Mouse (Mus musculus): ENCODE data around the gene Lmf2. TPM values are rescaled to one million over a fixed set of nuclear protein-coding genes. Genes with fewer than 3 reads are reported as not detected.

Gene Lmf2
- polyA plus RNA-seq, 1 experiment from 2014 or later: 53.7 TPM

DNA sequence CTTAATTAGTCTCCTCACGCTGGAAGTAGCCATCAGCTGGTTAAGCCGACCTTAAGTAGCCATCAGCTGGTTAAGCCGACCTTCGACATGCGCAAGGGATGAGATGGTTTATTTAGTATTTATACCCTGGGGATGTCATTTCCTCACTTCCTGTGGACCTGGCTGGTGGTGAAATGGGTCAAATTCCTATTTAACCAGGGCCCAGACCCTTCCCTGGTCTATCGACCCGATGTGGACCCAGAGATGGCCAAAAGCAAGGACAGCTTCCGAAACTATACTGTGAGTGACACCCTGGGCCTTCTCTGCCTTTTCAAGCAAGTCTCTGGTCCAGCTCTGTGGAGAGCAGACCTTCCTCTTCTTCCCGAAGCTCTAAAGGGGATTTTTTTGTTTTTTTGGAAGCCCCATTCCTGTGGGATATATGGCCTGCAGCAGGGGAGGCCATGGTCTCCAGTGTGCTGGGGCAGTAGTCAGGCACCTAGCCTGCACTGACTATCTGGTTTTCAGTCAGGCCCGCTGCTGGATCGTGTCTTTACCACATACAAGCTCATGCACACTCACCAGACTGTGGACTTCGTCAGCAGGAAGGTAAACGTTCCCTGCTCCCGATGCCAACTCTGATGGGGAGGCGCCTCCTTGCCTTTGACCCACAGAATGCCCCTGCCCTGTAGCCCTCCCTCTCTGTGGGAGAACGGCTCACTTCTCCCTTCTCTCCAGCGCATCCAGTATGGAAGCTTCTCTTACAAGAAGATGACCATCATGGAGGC lies 20.5 kb downstream of the Lmf2 start:
- no peak overlapping the region for H3K27ac ChIP-seq (replicated peaks)
- 85% methylated on average over 17 of the region's 17 CpGs for WGBS
- H3K27me3 ChIP-seq (ENCODE audit: low read depth, poor library complexity, severe bottlenecking): no peaks in the 10 kb centered on the region
- no peak overlapping the region for H3K4me3 ChIP-seq
- H3K36me3 ChIP-seq: no peaks in the 10 kb centered on the region
- DNase-seq (ENCODE audit: low spot score): no peak
- no peaks in the 10 kb centered on the region for H3K4me1 ChIP-seq
- no peaks in the 10 kb centered on the region for H3K9me3 ChIP-seq (replicated peaks)

DNA sequence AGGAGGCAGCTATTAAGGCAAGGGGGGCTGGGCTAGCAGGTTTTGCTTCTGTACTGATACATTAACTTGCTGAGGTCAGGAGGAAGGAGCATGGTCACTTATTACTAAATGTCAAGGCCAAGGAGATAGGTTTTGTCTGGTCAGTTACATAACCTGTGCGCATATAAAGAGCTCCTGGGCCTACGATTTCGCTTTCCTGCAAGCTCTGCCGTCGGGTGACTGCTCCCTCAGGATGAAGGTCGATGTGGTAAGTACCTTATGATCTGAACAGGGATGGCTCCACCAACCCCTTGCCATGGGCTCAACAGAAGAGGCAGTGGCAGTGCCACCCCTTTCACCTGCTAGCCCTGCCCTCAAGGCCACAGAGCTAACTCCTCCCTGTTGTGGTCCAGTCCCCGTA lies 21.2 kb downstream of the Lmf2 start, which contains the start of gene Miox:
Miox (plus strand) TSS at position 128 of the 400 bp plus-strand sequence.
- Histone ChIP-seq H3K27me3 (ENCODE audit: low read depth, poor library complexity, severe bottlenecking) (no peaks in the 10 kb centered on the region), H3K4me1 (no peaks in the 10 kb centered on the region), H3K9me3 (replicated peaks) (no peaks in the 10 kb centered on the region), H3K4me3 (no peak within 1 kb of the TSS), H3K36me3 (no peaks in the 10 kb centered on the region), H3K27ac (replicated peaks) (no peak within 1 kb of the TSS)
- WGBS: 90% methylated on average over 7 of the region's 7 CpGs
- no peak for DNase-seq (ENCODE audit: low spot score)

DNA sequence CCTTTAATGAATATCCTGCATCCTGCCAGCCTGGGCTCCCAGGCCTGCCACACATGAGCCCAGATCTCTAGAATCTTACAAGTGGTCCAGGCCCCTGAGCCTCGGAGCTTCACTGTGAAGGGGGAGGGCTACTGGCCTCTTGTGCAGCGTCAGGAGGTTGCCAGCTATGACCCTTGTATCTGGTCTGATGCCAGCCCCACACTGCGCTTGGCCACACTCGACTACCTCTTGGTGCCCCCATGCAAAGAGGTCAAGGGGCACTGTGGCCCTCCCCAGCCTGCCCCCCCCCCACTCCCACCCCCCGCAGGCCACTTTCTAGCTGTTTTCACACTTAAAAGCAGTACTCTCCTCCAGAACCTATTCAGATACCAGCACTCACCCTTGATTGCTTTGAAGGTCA lies 29.0 kb downstream of the Lmf2 start:
- H3K27ac ChIP-seq (replicated peaks): no peak overlapping the region
- no peak for DNase-seq (ENCODE audit: low spot score)
- H3K4me1 ChIP-seq: peaks cover 11% of the 10 kb centered on the region
- WGBS: 68% methylated on average over 5 of the region's 5 CpGs
- no peak overlapping the region for H3K4me3 ChIP-seq
- H3K36me3 ChIP-seq: no peaks in the 10 kb centered on the region
- peaks cover 26% of the 10 kb centered on the region for H3K27me3 ChIP-seq (ENCODE audit: low read depth, poor library complexity, severe bottlenecking)
- no peaks in the 10 kb centered on the region for H3K9me3 ChIP-seq (replicated peaks)

DNA sequence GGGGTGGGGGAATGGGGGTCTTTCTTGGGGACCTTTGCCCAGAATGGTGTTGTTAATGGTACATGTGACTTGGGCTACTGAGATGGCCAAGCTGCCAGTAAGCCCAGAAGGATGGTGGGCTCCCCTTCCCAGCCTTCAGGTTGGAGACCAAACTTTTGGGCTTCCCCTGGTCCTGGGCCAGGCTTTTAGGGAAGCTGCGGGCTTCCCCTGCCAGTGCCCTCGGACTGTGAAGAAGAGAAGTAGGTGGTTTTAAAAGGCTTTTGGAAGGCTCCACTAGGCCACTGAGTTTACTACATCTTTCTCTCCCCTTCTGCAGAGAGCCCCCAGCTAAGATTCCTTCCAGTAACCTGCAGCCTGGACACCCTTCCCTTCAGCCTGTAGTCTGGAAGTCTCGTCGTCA lies 31.8 kb downstream of the Lmf2 start:
- WGBS: 92% methylated on average over 4 of the region's 4 CpGs
- Histone ChIP-seq H3K4me3 (no peak overlapping the region), H3K9me3 (replicated peaks) (no peaks in the 10 kb centered on the region), H3K4me1 (peaks cover 11% of the 10 kb centered on the region), H3K27me3 (ENCODE audit: low read depth, poor library complexity, severe bottlenecking) (peaks cover 26% of the 10 kb centered on the region), H3K36me3 (no peaks in the 10 kb centered on the region), H3K27ac (replicated peaks) (no peak overlapping the region)
- DNase-seq (ENCODE audit: low spot score): no peak

DNA sequence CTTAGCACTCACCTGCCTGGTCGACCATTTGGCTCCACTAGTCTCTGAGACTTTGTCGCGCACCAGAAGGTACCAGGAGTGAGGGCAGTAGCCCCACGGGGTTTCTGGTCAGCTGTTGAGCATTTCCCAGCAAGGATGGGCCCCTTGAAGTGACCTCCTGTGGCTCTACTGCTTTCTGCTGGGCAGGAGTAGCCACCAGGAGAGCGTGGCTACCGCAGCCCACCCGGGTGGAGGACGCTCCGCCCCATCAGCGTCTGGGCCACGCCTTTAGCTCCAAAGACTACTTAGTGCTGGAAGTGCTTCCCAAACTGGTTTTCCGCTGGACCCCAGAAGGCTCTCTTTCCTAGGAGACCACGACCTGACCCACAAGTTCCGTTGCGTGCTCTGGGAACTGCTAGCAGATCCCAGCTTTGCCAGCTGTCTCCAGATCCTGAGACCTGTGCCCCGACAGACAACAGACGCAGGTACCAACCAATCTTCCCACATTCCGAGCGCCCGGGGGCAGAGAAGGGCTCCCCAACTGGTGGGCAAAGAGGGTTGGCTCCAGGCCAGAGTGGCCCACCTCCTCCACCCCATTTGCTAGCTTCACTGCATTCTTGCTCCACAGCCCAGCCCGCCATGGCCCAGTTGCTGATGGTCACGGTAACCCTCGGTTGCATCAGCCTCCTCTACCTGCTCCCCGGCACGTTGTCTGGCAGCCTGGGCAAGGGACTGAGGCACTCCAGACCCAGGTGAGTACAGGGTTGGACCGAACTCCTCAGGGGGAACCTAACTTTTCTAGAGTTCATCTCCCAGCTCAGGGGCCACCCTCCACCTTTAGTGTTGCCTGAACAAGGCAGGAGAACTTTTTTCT lies 32.6 kb downstream of the Lmf2 start, which contains the start of gene Adm2:
Adm2 (plus strand) TSS at position 51 of the 853 bp plus-strand sequence.
- 10% methylated on average over 26 of the region's 26 CpGs for WGBS
- Histone ChIP-seq H3K27me3 (ENCODE audit: low read depth, poor library complexity, severe bottlenecking) (peaks cover 26% of the 10 kb centered on the region), H3K9me3 (replicated peaks) (no peaks in the 10 kb centered on the region), H3K36me3 (no peaks in the 10 kb centered on the region), H3K27ac (replicated peaks) (no peak within 1 kb of the TSS; the same call in 1 of the 2 replicates), H3K4me1 (peaks cover 11% of the 10 kb centered on the region), H3K4me3 (peak within 1 kb of the TSS; percentile 39)
- DNase-seq (ENCODE audit: low spot score): no peak

DNA sequence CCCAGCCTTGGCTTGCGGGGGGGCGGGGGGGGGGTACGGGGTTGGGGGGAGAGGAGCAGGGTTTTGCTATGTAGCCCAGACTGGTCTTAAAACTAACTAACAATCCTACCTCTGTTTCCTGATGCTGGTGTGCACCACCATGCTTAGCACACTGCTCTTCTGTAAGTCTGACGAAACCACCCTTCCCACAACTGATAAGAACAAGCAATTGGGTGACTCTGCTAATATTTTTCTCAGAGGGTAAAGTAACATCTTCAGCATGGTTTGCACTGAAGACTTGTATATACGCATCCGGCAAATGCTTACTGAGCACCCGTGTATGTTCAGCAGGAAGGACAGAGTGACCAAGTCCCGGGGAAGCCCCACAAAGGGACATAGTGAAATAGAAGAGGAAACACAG lies 34.2 kb downstream of the Lmf2 start:
- DNase-seq (ENCODE audit: low spot score): no peak
- WGBS: 81% methylated on average over 8 of the region's 8 CpGs
- H3K36me3 ChIP-seq: no peaks in the 10 kb centered on the region
- H3K4me1 ChIP-seq: peaks cover 11% of the 10 kb centered on the region
- no peak overlapping the region for H3K4me3 ChIP-seq
- H3K9me3 ChIP-seq (replicated peaks): no peaks in the 10 kb centered on the region
- no peak overlapping the region for H3K27ac ChIP-seq (replicated peaks)
- H3K27me3 ChIP-seq (ENCODE audit: low read depth, poor library complexity, severe bottlenecking): peaks cover 26% of the 10 kb centered on the region

DNA sequence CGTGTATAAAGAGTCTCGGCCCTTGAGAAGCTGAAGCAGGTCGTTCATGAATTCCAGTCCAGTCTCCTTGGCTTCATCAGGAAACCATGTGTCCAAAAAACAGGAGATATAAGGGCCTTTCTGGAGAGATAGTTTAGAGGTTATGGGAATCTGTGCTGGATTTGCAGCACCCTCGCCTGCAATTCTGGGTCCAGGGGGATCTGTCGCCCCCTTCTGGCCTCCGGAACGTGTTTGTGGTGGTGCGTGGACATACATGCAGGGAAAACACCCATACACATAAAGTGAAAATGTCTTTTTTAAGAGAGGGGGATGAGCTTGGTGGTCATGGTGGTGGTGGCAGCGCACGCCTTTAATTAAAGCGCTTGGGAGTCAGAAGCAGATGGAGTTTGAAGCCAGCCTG lies 39.3 kb downstream of the Lmf2 start:
- WGBS: 61% methylated on average over 11 of the region's 11 CpGs
- no peak for DNase-seq (ENCODE audit: low spot score)
- no peaks in the 10 kb centered on the region for H3K36me3 ChIP-seq

DNA sequence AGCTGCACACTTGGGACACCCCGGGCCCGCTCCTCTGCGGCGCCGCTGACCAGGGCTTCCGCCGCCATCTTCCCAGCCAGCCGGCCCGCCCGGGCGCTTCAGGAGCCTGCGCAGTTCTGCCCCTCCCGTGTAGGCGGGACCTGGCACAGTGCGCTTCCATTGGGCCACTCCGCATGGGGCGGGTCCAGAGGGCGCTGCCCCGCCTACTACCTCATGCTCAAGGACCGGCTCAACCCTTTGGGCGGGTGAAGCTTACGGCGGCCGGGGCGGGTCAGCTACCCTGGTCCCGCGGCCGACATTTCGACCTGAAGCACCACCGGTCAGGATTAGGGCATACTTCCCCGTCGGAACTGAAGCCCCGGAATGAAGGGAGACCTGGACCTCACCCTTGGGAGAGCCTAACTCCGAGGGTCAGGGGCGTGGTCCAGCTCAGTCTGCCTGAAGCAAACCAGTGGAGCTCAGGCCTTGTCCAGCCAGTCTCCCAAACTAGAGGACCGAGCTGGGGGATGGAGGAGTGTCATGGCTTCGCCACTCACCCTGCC lies 40.2 kb downstream of the Lmf2 start, which contains the start of gene Sbf1:
Sbf1 (minus strand) TSS at position 122 of the 542 bp plus-strand sequence.
- Histone ChIP-seq H3K27ac (replicated peaks) (peak within 1 kb of the TSS; percentile 92), H3K27me3 (ENCODE audit: low read depth, poor library complexity, severe bottlenecking) (no peaks in the 10 kb centered on the region), H3K9me3 (replicated peaks) (no peaks in the 10 kb centered on the region), H3K4me3 (peak within 1 kb of the TSS; percentile 96), H3K36me3 (no peaks in the 10 kb centered on the region), H3K4me1 (peaks cover 33% of the 10 kb centered on the region)
- WGBS: under 1% methylated on average over 37 of the region's 37 CpGs
- DNase-seq (ENCODE audit: low spot score): peak; percentile 98

More for the DNA sequence above, 39.3 kb downstream of the Lmf2 start:
- no peaks in the 10 kb centered on the region for H3K27me3 ChIP-seq (ENCODE audit: low read depth, poor library complexity, severe bottlenecking)
- H3K4me3 ChIP-seq: peak overlapping the region; percentile 96
- H3K9me3 ChIP-seq (replicated peaks): no peaks in the 10 kb centered on the region
- H3K4me1 ChIP-seq: peaks cover 31% of the 10 kb centered on the region
- H3K27ac ChIP-seq (replicated peaks): peak overlapping the region; percentile 92; the same call in 1 of the 2 replicates

DNA sequence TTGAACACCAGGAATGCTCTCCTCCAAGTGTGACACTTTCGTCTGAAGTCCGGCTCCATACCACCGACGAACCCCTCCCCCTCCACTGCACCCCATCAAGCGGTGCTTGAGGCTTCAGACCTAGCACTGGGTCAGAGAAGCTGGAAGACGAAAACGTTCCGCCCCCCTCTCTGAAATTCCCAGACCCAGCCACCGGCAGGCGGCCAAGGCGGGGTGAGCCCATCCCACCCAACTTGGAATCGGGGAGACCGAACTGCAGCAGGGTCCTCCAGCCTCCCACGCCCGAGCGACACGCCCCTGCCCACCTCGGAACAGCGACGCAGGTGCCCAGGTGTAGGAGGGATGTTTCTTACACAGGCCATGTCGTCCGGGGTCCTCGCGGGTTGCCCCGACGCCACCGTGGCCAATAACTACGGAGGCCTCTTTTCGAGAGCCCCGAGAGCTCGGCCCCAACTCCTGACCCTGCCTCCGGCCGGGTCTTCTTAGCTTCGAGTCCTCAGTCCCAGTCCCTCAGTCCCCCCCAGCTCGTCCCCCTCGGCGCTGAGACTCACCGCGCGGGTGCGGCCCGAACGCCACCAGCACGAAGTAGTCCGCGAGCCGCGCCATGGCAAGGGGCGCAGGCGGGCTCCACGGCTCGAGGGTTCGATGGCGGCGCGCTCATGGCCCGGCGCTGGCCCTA lies 40.8 kb downstream of the Lmf2 start:
- DNase-seq (ENCODE audit: low spot score): peak; percentile 42
- no peaks in the 10 kb centered on the region for H3K9me3 ChIP-seq (replicated peaks)
- no peaks in the 10 kb centered on the region for H3K36me3 ChIP-seq
- no peaks in the 10 kb centered on the region for H3K27me3 ChIP-seq (ENCODE audit: low read depth, poor library complexity, severe bottlenecking)
- peak overlapping the region; percentile 92 for H3K27ac ChIP-seq (replicated peaks)
- peaks cover 36% of the 10 kb centered on the region for H3K4me1 ChIP-seq
- H3K4me3 ChIP-seq: peak overlapping the region; percentile 96
- WGBS: under 1% methylated on average over 57 of the region's 58 CpGs

DNA sequence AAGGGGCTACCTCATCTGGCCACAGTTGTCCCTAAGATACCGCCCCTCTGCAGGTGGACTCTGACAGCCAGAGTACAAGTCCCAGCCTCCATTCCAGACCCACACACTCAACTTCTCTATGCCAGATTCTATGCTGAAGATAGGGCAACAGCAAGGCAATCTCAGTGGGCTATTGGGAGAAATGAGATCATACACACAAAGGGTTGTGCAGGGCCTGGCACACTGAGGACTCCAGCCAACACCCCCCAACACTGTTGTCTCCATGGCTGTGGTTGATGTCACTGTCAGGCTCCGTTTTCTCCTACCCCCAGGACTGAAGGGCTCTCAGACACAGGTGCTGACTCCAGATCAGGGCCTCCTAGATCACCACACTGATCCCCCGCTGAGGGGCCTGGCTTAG lies 41.4 kb downstream of the Lmf2 start:
- no peaks in the 10 kb centered on the region for H3K9me3 ChIP-seq (replicated peaks)
- H3K4me3 ChIP-seq: peak overlapping the region; percentile 96
- peak overlapping the region; percentile 92 for H3K27ac ChIP-seq (replicated peaks)
- WGBS: 28% methylated on average over 3 of the region's 3 CpGs
- no peaks in the 10 kb centered on the region for H3K27me3 ChIP-seq (ENCODE audit: low read depth, poor library complexity, severe bottlenecking)
- no peaks in the 10 kb centered on the region for H3K36me3 ChIP-seq
- DNase-seq (ENCODE audit: low spot score): no peak
- H3K4me1 ChIP-seq: peaks cover 36% of the 10 kb centered on the region

DNA sequence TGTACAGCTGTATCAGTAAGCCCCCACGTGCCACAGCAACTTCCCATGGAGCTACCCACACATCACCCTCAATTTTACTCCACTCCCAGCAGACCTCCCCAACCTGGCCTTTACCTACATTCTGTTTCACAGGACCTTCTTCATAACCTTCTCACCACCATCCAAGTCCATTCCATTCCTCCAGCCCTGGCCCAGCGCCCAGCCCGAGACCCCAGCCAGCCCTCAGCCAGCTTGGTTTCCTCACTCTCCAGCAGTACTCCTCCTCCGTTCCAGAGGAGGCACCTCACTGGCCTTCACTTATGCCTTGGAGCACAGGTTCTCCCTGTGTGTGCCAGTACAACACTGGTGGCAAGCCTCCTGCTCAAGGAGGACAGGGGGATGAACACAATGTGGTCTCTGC lies 42.1 kb downstream of the Lmf2 start:
- H3K4me1 ChIP-seq: peaks cover 36% of the 10 kb centered on the region
- H3K4me3 ChIP-seq: peak overlapping the region; percentile 96
- WGBS: 87% methylated on average over 4 of the region's 4 CpGs

DNA sequence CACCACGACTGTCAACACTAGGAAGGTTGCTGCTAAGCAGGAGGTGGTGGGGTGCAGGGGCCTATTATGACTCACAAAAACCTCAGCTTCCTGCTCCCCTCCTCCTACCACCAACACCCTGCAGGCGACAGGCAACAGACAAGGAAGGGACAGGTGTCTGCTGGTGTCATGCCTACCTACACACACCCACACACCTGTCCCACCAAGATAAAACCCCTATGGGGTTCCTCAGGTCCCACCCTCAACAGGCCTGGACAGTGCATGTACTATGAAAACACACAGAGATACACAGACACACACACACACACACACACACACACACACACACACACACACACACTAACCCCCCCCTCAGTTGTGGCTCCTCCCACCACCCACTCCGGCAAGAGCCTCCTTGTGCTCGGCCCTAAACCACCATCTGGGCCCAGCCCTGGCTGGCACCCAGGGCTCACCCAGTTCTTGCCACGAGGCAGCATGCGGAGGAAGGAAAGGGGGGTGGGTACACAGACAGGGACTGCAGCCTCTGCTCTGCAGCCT lies 45.4 kb downstream of the Lmf2 start:
- no peak overlapping the region for H3K4me3 ChIP-seq
- H3K36me3 ChIP-seq: peaks cover 30% of the 10 kb centered on the region
- DNase-seq (ENCODE audit: low spot score): no peak
- peak overlapping the region; percentile 53; the same call in 1 of the 2 replicates for H3K27ac ChIP-seq (replicated peaks)
- WGBS: 82% methylated on average over 6 of the region's 6 CpGs
- H3K4me1 ChIP-seq: peaks cover 29% of the 10 kb centered on the region
- no peaks in the 10 kb centered on the region for H3K27me3 ChIP-seq (ENCODE audit: low read depth, poor library complexity, severe bottlenecking)
- no peaks in the 10 kb centered on the region for H3K9me3 ChIP-seq (replicated peaks)

More for the DNA sequence above, 42.1 kb downstream of the Lmf2 start:
- Histone ChIP-seq H3K27ac (replicated peaks) (no peak overlapping the region), H3K27me3 (ENCODE audit: low read depth, poor library complexity, severe bottlenecking) (no peaks in the 10 kb centered on the region), H3K9me3 (replicated peaks) (no peaks in the 10 kb centered on the region), H3K36me3 (no peaks in the 10 kb centered on the region)
- DNase-seq (ENCODE audit: low spot score): no peak

Data from midbrain, embryonic 10.5 days (tissue).